Mouse (Mus musculus) neural tube, embryonic 12.5 days (tissue): ENCODE data around the gene Pcna. TPM values are rescaled to one million over a fixed set of nuclear protein-coding genes. Genes with fewer than 3 reads are reported as not detected.

Experiments used
- ATAC-seq: fragments of 200-750 bp; cut with Nextera tagmentation; 2 replicates; pipeline ENCODE4 v1.8.0; 2017; ENCODE audit warnings: low read depth, mild to moderate bottlenecking, moderate TSS enrichment, moderate library complexity; ENCODE audit not compliant: low FRiP score
- H3K27ac ChIP-seq: fragments of 300-500 bp; sonication (generic); 2 replicates; pipeline ENCODE4 v1.5.1; 2016
- H3K27me3 ChIP-seq: fragments of 300-500 bp; sonication (generic); replicated peaks from 2 replicates; pipeline ENCODE4 v1.6.1; 2016; ENCODE audit warnings: mild to moderate bottlenecking
- H3K36me3 ChIP-seq: fragments of 300-500 bp; sonication (generic); 2 replicates; pipeline ENCODE4 v1.6.1; 2016; ENCODE audit warnings: mild to moderate bottlenecking
- H3K4me1 ChIP-seq: fragments of 300-500 bp; sonication (generic); 2 replicates; pipeline ENCODE4 v1.6.1; 2016
- H3K4me2 ChIP-seq: fragments of 300-500 bp; sonication (generic); replicated peaks from 2 replicates; pipeline ENCODE4 v1.6.1; 2016; ENCODE audit warnings: mild to moderate bottlenecking
- H3K4me3 ChIP-seq: fragments of 300-500 bp; sonication (generic); 2 replicates; pipeline ENCODE4 v1.5.1; 2016
- H3K9ac ChIP-seq: fragments of 300-500 bp; sonication (generic); 2 replicates; pipeline ENCODE4 v1.6.1; 2016; ENCODE audit warnings: mild to moderate bottlenecking
- H3K9me3 ChIP-seq: fragments of 300-500 bp; sonication (generic); 2 replicates; pipeline ENCODE4 v1.6.1; 2016; ENCODE audit warnings: mild to moderate bottlenecking
- WGBS: fragments of 180-500 bp; shearing (Covaris S2); methylation state at CpG from one replicate; pipeline ENCODE4 v1.1.7; 2016; 5-methylcytosine and 5-hydroxymethylcytosine counted together
- polyA plus RNA-seq: library from polyadenylated mRNA; unstranded; fragments of >200 nt; fragmentation: Nextera tagmentation; extraction: Ambion mirVana; gene quantifications from 2 replicates; pipeline ENCODE4 v1.2.1, GENCODE M21; 2016

Pcna gene
- polyA plus RNA-seq, 1 experiment from 2014 or later, result 190 TPM

DNA sequence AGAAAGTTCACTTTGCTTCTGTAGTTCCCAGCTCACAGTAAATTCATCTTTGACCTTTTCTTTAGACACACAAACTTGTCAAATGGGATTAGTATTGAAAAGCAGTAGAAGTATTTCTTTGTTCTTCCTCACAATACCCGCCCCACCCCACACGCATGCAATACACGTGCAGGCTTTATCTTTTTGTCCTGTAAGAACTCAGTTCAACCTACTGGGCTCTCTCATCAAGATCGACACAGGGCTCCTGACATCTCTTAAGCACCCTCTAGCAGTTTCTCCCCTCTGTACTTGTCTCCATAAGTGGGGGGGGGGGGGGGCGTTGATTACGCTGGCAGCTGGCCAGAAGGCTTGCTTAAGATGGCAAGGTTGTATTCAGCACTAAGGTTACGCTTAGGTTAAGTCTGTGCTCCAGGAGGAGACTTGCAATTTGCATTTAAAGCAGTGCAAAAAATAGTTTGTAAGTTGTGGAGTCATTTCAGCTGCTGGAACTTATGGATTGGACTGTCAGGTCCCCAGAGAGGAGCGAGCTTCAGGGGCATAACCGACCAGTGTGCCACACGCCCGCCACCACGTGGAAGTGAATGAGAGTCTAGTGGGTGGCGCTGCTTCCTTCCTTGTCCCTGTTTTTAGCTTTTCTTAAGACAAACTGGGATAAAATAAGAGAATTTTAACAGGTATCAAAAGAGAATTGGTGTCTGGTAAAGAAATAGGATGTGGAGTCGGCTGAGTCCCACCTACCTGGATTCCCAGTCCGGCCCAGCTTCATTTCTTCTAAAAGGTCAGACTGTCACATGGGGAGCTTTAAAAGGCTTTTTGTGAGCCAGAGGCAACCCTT lies 30.3 kb upstream of the Pcna start:
- Histone ChIP-seq H3K27ac (no peak overlapping the region), H3K36me3 (peaks cover 6% of the 10 kb centered on the region; the same call in 1 of the 2 replicates), H3K4me2 (no peak overlapping the region), H3K27me3 (no peaks in the 10 kb centered on the region), H3K9ac (no peak overlapping the region), H3K4me3 (no peak overlapping the region), H3K9me3 (no peaks in the 10 kb centered on the region), H3K4me1 (peaks cover 31% of the 10 kb centered on the region)
- peak; percentile 48; the same call in 1 of the 2 replicates for ATAC-seq
- WGBS, result 67% methylated on average over 15 of the region's 15 CpGs

DNA sequence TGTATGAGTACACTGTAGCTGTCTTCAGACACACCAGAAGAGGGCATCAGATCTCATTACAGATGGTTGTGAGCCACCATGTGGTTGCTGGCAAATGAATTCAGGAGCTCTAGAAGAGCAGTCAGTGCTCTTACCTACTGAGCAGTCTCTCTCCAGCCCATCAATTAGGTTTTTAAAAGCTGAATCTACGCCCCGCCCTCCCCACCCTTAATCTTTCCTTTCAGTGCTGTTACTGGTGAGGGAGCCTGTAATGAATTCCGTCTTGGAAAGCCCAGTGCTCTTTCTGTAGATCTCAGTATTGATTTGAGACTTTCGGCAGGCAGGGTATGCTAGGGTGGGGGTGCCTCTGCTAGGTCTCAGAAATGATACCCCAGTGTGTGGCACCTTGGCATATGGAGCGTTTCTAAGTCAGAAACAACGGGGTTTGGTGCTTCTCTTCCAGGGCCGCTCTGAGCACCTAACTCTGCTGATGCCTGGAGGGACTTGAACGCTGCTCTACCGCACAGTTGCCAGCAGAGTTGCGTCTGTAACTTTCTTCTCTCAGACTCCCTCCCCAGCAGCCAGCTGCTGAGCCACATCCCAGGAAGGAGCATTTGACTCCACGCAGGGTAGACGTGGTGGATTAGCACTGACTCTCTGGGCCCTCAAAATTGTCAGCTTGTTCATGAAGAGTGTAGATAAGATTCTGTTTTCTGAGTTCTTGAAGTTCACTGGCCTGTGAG lies 29.5 kb upstream of the Pcna start:
- H3K9ac ChIP-seq, result no peak overlapping the region
- H3K4me1 ChIP-seq, result peaks cover 34% of the 10 kb centered on the region
- no peak overlapping the region for H3K4me3 ChIP-seq
- no peak overlapping the region for H3K4me2 ChIP-seq
- peak; percentile 41; the same call in 1 of the 2 replicates for ATAC-seq
- no peaks in the 10 kb centered on the region for H3K27me3 ChIP-seq
- no peak overlapping the region for H3K27ac ChIP-seq
- peaks cover 6% of the 10 kb centered on the region; the same call in 1 of the 2 replicates for H3K36me3 ChIP-seq
- H3K9me3 ChIP-seq, result no peaks in the 10 kb centered on the region
- WGBS, result 41% methylated on average over 12 of the region's 12 CpGs

DNA sequence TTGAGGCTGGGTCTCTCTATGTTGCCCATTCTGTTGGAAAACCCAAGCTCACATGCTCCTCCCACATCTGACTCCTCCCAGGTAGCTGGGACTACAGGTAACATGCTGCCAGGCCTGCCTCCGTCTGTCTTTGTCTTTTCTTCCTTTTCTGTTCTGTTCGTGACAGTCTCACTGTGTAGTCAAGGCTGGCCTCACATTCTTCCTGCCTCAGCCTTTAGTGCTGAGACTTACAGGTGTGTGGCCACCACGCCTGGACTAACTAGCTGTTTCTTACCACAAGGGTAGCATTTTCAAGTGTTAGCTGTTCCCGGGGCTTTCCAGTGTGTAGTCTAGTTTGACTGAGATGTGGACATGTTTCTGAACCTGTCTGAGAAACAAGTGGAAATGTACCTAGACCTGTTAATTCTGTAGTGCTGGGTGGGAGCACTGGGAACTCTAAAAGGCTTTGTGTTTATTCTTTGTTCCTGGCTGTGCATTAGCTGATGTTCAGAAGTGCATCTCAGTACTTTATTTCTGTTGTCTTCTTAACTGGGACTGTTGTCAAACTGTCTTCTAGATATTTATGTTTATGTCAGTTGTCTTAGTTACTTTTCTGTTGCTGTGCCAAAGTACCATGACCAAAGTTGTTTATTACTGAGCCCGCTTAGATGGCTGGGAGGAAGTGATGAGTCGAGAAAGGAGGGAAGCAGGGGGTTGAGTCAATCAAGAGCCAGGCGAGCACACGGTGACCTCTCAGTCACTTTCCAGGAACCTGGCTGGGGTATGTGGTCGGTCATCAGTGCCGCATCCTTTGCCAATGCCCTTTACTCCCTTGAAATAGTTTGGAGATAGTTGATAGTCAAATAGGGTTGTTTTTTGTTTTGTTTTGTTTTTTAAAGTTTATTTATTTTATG lies 28.7 kb upstream of the Pcna start:
- H3K4me2 ChIP-seq, result no peak overlapping the region
- no peaks in the 10 kb centered on the region for H3K27me3 ChIP-seq
- no peaks in the 10 kb centered on the region for H3K9me3 ChIP-seq
- H3K4me3 ChIP-seq, result no peak overlapping the region
- ATAC-seq, result no peak
- H3K9ac ChIP-seq, result no peak overlapping the region
- WGBS, result 53% methylated on average over 10 of the region's 10 CpGs
- H3K27ac ChIP-seq, result no peak overlapping the region
- H3K36me3 ChIP-seq, result peaks cover 6% of the 10 kb centered on the region; the same call in 1 of the 2 replicates
- H3K4me1 ChIP-seq, result peaks cover 34% of the 10 kb centered on the region

DNA sequence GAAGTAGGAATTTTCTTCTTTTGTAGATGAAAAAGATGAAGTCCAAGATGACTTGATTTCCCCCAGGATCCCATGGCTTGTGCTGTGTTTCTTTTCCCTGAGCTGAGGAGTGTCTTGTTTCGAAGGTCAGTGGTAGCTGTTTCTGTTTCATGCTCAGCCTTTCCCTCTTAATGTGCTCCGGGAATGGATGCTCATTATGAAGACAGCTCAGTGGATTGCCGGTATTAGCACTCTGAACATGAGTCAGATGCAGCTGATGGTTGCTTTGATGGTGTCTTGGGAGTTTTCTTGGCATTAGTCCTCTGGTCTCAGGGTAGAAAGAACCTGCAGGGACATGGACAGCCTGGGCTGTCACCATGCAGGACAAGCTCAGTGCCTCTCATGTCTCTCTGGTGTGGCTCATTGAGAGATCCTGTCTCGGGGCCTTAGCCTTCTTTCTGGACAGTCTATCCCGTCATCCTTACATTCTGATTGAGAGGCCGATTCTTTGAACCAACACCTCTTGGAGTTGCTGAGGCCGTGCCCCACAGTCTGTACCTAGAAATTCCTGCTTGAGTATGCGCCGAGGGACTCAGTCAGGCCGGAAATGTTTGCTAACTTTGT lies 27.5 kb upstream of the Pcna start:
- Histone ChIP-seq H3K9ac (no peak overlapping the region), H3K9me3 (no peaks in the 10 kb centered on the region), H3K27me3 (no peaks in the 10 kb centered on the region), H3K27ac (no peak overlapping the region), H3K4me3 (no peak overlapping the region), H3K4me1 (peaks cover 34% of the 10 kb centered on the region), H3K36me3 (peaks cover 6% of the 10 kb centered on the region; the same call in 1 of the 2 replicates), H3K4me2 (no peak overlapping the region)
- no peak for ATAC-seq
- WGBS, result 93% methylated on average over 10 of the region's 10 CpGs

DNA sequence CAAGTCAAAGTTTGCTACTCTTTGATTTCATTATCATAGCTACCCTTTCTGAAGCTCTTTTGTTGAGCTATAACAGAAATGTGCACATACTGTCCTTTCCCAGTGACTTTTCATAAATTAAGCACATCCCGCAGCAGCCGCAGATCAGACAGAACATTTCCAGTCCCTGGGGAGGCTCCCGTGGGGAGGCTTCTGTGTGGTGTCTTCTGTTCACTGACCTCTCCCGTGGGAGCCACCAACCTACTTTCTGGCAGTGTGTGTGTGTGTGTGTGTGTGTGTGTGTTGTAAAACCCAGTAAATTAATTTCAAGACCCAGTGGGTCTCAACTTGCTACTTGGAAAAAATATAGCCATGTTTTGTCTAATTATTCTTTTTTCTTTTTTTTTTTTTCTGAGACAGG lies 26.9 kb upstream of the Pcna start:
- H3K4me2 ChIP-seq, result no peak overlapping the region
- H3K4me1 ChIP-seq, result peaks cover 34% of the 10 kb centered on the region
- WGBS, result 70% methylated on average over 4 of the region's 4 CpGs
- H3K27ac ChIP-seq, result no peak overlapping the region
- H3K9me3 ChIP-seq, result no peaks in the 10 kb centered on the region
- no peak overlapping the region for H3K9ac ChIP-seq
- no peak overlapping the region for H3K4me3 ChIP-seq
- 0 out of 2 replicates have a peak, but pooled peaks cover 3% of the 10 kb centered on the region for H3K36me3 ChIP-seq
- H3K27me3 ChIP-seq, result no peaks in the 10 kb centered on the region
- ATAC-seq, result no peak

- Histone ChIP-seq H3K36me3 (0 out of 2 replicates have a peak, but pooled peaks cover 3% of the 10 kb centered on the region), H3K9ac (no peak overlapping the region), H3K4me1 (peaks cover 34% of the 10 kb centered on the region), H3K4me3 (no peak overlapping the region), H3K4me2 (no peak overlapping the region), H3K27me3 (no peaks in the 10 kb centered on the region), H3K9me3 (no peaks in the 10 kb centered on the region), H3K27ac (no peak overlapping the region)
- ATAC-seq, result no peak
- WGBS, result 76% methylated on average over 3 of the region's 3 CpGs
These were observed 26.3 kb upstream of the Pcna start for GRCm38 (mm10) chr2:132279336-132279882.

GRCm38 (mm10) chr2:132278273-132278853 lies 25.2 kb upstream of the Pcna start:
- 81% methylated on average over 8 of the region's 8 CpGs for WGBS
- Histone ChIP-seq H3K27me3 (no peaks in the 10 kb centered on the region), H3K9ac (no peak overlapping the region), H3K9me3 (no peaks in the 10 kb centered on the region), H3K36me3 (0 out of 2 replicates have a peak, but pooled peaks cover 6% of the 10 kb centered on the region), H3K4me3 (no peak overlapping the region), H3K4me2 (no peak overlapping the region), H3K4me1 (peaks cover 26% of the 10 kb centered on the region), H3K27ac (no peak overlapping the region)
- no peak for ATAC-seq

DNA sequence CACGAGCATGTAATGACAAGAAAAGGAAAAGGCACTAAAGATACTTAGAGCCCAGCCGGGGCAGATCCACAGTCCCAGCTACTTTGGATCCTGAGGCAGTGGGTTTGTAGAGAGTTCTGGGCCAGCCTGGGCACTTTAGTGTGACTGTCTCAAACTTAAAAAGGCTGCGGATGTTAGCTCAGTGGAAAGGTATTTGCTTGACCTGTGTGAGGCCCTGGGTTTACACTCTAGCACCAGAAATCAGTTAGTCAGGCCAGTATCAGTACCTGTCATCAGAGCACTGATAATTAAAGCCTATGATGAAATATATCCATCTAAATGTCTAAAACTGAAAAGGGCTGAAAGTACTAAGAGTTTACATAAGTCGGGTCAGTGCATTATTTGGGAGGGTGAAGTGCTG lies 23.1 kb upstream of the Pcna start:
- Histone ChIP-seq H3K27ac (no peak overlapping the region), H3K36me3 (0 out of 2 replicates have a peak, but pooled peaks cover 6% of the 10 kb centered on the region), H3K4me2 (no peak overlapping the region), H3K27me3 (no peaks in the 10 kb centered on the region), H3K9ac (no peak overlapping the region), H3K4me3 (no peak overlapping the region), H3K4me1 (peaks cover 6% of the 10 kb centered on the region), H3K9me3 (no peaks in the 10 kb centered on the region)
- WGBS, result 89% methylated on average over 4 of the region's 4 CpGs
- ATAC-seq, result no peak

GRCm38 (mm10) chr2:132275527-132275926 lies 22.4 kb upstream of the Pcna start:
- no peak overlapping the region for H3K4me2 ChIP-seq
- H3K9me3 ChIP-seq, result no peaks in the 10 kb centered on the region
- peaks cover 6% of the 10 kb centered on the region for H3K4me1 ChIP-seq
- no peaks in the 10 kb centered on the region for H3K27me3 ChIP-seq
- H3K9ac ChIP-seq, result no peak overlapping the region
- no peak for ATAC-seq
- 77% methylated on average over 4 of the region's 4 CpGs for WGBS
- 0 out of 2 replicates have a peak, but pooled peaks cover 4% of the 10 kb centered on the region for H3K36me3 ChIP-seq
- no peak overlapping the region for H3K4me3 ChIP-seq
- H3K27ac ChIP-seq, result no peak overlapping the region

DNA sequence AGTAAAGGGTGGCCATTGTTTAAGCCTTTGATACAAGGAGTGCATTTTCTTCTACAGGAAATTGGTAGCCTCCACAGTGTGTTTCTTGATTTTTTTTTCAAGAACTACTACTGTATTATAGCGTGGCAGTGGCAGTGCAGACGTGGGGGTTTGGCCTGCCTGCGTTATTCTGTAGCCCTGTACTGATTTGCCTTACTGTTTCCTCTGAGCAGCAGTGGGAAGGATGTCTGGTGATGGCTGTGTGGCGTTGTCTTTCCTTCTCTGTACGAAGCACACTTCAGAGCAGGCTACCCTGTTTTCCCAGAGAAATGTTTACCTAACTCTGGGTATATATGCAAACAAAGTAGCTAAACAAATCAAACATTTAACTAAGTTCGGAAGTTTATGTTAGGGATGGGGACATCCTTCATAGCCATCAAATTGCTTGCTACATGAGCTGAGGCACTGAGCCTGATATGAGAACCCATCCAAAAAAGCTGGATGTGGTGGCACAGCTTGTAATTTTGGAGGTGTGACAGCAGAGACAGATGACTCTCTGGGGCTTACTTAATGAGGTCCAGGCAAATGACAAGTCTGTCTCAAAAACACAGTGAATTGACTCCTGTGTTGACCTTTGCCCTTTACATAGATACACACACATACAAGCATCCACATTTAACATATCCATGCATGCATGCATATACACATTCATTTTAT lies 19.7 kb upstream of the Pcna start:
- WGBS, result 81% methylated on average over 6 of the region's 6 CpGs
- Histone ChIP-seq H3K27ac (no peak overlapping the region), H3K4me2 (no peak overlapping the region), H3K27me3 (no peaks in the 10 kb centered on the region), H3K4me3 (no peak overlapping the region), H3K9ac (no peak overlapping the region), H3K36me3 (0 out of 2 replicates have a peak, but pooled peaks cover 3% of the 10 kb centered on the region), H3K4me1 (no peaks in the 10 kb centered on the region), H3K9me3 (no peaks in the 10 kb centered on the region)
- no peak for ATAC-seq
